Mouse (Mus musculus) hematopoietic multipotent progenitor cell, adult 10-12 weeks (in vitro differentiated cells): Measurements from ENCODE around the gene Ndufs1. TPM values are rescaled to one million over a fixed set of nuclear protein-coding genes. Genes with fewer than 3 reads are reported as not detected.

Source experiments
- polyA plus RNA-seq: library from polyadenylated mRNA; stranded (reverse); fragments of >175 nt; gene quantifications from 2 replicates; pipeline ENCODE4 v1.2.3, GENCODE M21; 2012; ENCODE audit warnings: low replicate concordance

Ndufs1 gene
- 7.3 and 26.0 TPM in 2 replicates for polyA plus RNA-seq

GRCm38 (mm10) chr1:63176604-63177421, at the start of gene Ndufs1, which contains the start of gene Eef1b2:
Gene Ndufs1 (minus strand): TSS chr1:63176833.
Gene Eef1b2 (plus strand): TSS chr1:63176825.

GRCm38 (mm10) chr1:63214271-63214558, 37.6 kb upstream of the Ndufs1 start, which contains the start of gene Gpr1:
Gene Gpr1 (minus strand): TSS chr1:63214543.

GRCm38 (mm10) chr1:63114136-63114781, 62.4 kb downstream of the Ndufs1 start, which contains the start of gene Ino80d:
Gene Ino80d (minus strand): TSS chr1:63114667.

Other genes starting within 250 kb of the Ndufs1 start
- gene Ino80d, start 62.2 kb downstream of the Ndufs1 start, polyA plus RNA-seq, result 14.2 and 14.4 TPM in 2 replicates
- 25.3 and 330 TPM in 2 replicates for gene Eef1b2, start within 50 bp of the Ndufs1 start, polyA plus RNA-seq
- gene Gpr1, start 37.7 kb upstream of the Ndufs1 start, polyA plus RNA-seq, result not detected in 2 replicates
- gene Zdbf2, start 96.4 kb upstream of the Ndufs1 start, polyA plus RNA-seq, result not detected in 2 replicates